Mouse (Mus musculus): ENCODE data around the gene Serpina3i.

Serpina3i gene

GRCm38 (mm10) chr12:104305991-104306390, 43.1 kb downstream of the Serpina3i start:
- DNase-seq, result no peak

GRCm38 (mm10) chr12:104314253-104314652, 51.3 kb downstream of the Serpina3i start, which contains the start of gene Serpina3j:
Gene Serpina3j, plus strand, starts transcription at chr12:104314553.
- no peak for DNase-seq
